Mouse (Mus musculus): ENCODE measurements at regions not wholly inside any gene's neighbourhood (a gene's known extent, or its start where the extent isn't known, plus 50 kb on each side); places are given as distances from the start of the nearest gene placed in this dataset.

DNA sequence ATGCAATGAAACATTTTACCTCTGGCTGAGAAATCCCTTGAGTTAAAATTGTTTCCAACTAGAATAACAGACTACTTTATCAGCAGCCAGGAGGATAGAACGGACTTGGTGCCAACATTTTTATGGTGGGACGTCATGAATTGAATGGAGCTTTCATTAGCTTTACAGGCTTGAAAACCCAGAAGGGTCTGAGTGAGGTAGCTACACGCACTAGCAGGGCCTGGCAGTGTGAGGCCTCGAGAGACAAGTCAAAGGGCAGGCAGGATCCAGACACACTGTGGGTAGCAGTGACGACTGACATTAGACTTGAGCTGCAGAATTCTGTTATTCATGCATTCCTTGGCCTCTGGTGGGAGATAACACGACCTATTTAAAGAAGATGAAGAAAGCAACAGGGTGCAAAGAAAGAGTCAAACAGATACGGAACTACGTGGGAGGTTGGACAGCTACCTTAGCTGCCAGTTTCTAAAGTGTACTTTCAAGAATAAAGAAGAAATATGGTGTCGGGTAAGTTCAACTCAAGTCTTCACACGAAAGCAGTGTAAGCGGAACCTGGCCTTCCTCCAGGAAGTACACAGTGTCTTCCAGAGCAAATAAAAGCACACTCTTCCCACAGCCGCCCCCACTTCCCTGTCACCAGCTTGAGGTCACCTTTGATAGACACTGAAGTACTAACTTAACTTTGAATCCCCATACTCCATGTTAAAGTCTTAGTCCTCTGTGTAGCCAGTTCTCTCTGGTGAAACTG lies 53.2 kb upstream of the Acbd6 start:
- TF ChIP-seq CTCF (IDR thresholded peaks at IDR 0.05) (no peak), EP300 (IDR thresholded peaks at IDR 0.05; ENCODE audit: insufficient read depth, low read depth, low read length) (no peak), POLR2A (IDR thresholded peaks at IDR 0.05; ENCODE audit: insufficient read depth, low read depth, low read length) (no peak)
